Mouse (Mus musculus) cerebellum, adult 9-11 months (tissue): ENCODE measurements around the gene Cdh4.

Source experiments
- DNase-seq: peaks from one replicate; pipeline ENCODE4 v3.0.0; 2022

Gene Cdh4

DNA sequence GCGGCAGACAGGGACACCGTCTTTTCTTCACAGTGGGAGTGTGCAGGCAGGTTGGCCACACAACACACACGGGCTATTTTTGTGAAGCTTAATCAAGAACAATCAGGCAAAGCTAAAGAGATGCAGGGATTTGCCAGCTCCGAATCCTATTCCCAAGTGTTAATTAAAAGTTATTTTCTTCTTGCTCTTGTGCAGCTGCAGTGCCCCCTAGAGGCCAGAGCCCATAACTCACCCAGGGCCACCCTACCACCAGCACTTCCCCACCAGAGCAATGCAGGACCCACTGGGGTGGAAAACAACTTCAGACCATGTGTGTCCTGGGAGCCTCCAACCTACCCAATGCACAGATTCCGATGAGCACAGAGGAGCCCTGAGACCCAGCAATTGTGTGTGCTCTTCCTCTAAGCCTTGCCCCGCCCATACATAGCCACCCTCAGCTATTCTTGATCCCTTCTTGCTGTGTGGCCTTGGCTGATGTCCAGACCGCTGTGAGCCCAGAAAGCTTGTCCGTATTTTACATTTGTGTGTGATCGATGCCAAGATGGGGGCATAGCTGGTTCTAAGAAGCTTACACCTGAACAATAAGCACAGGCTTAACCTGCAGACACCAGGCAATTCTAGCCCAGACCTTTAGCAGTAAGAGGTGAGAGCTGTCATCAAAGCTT lies 435.5 kb downstream of the Cdh4 start:
- DNase-seq: no peak

DNA sequence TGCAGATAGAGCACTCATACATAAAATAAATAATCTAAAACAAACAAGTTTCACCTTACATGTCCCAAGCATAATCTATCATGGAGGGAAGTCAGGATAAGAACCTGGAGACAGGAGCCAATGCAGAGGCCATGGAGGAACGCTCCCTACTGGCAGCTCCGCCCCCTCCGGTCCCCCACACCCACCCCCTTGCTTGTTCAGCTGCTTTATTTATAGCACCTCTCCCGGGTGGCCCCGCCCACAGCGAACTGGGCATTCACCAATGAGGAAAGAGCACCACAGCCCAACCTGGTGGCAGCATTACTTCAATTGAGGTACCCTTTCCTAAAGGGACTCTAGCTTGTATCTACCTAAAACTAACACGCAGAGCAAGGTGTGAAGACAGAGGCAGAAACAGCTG lies 442.3 kb downstream of the Cdh4 start:
- DNase-seq: no peak

DNA sequence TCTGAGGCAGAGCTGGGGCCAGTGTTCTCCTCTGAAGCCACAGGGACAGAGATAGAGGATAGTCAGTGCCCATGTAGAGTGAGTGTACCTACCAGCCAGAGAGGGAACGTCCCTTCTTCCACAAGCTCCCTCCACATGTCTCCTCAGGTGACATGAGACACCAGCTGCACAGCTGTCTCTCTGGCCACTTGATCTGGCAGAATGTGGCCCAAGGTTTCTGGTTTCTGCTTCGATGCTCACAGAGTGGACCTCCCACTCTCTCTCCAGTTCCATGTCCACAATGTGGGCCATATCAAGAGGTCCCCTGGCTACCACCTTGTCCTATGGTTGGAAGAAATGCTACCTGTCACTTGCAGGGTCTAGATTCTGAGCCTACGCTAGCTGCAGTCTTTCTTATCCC lies 448.8 kb downstream of the Cdh4 start:
- DNase-seq: no peak

DNA sequence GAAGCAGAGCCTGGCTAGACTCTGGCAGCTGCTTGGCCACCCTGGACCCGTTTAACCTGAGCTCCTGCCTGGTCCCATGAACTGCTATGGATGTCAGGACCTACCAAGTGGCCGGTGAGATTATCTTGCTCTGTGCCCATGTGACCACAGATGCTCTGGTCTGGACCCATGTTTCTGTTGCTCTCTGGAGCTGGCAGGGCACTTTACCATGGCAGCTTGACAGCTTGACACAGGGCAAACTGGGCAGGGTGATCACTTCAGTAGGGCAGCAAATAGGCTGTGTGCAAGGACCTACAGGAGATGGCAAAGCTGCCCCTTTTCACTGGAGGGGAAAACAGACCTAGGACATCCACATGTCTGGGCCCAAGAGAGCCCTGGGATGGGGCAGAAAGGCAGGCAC lies 454.7 kb downstream of the Cdh4 start:
- no peak for DNase-seq

DNA sequence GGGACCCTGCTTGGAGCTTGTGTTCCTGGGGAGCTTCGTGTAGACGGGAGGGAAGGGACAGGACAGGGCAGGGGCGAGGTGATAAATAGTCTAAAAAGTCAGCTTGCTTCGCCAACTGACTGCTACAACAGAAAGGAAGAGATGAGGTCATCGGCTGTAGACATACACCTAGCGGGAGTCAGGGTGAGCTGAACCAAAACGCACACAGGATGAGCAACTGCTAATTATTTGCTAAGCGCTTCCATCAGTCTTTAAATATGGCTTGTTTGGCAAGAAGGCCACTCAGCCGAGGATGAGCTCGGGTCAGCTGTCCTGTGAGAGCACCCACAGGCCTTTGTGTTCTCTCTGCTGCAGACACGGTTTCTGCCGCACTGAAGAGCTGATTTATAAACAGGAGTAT lies 470.7 kb downstream of the Cdh4 start:
- DNase-seq: no peak

DNA sequence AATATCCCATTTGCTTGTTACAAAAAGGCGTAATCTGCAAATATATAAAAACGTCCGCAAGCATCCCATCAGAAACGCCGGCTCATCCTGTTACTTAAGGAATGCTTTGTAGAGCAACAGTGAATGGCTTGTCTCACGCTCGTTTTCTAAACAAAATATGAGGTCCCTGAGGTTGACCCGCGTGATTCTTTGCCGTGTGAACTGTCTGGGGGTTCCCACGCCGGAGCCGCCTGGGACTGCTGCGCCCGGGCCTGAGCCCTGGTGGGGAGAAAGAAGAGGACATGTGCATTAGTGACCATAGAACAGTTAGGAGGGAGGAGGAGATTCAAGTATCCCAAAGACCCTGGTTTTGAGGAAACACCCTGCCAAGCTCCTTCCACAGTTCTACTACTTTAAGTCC lies 471.1 kb downstream of the Cdh4 start:
- DNase-seq: no peak

DNA sequence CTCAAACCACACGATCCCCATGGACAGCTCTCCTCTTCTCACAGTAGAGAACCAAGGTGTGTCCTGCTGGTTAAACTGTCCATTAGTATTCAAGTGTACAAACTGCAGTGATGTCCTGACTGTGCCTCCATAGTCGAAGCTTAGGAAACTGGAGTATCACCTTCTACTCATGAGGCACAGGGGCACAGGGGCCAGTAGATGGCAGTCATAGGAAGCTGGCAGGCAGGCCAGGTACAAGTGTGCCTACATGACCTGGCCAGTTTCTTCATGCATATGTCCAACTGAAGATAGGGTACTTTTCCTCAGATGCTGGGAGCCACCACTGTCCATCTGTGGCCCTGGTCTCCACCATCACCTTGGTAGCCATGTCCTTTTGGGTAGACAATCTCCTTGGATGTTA lies 472.0 kb downstream of the Cdh4 start:
- DNase-seq: no peak

DNA sequence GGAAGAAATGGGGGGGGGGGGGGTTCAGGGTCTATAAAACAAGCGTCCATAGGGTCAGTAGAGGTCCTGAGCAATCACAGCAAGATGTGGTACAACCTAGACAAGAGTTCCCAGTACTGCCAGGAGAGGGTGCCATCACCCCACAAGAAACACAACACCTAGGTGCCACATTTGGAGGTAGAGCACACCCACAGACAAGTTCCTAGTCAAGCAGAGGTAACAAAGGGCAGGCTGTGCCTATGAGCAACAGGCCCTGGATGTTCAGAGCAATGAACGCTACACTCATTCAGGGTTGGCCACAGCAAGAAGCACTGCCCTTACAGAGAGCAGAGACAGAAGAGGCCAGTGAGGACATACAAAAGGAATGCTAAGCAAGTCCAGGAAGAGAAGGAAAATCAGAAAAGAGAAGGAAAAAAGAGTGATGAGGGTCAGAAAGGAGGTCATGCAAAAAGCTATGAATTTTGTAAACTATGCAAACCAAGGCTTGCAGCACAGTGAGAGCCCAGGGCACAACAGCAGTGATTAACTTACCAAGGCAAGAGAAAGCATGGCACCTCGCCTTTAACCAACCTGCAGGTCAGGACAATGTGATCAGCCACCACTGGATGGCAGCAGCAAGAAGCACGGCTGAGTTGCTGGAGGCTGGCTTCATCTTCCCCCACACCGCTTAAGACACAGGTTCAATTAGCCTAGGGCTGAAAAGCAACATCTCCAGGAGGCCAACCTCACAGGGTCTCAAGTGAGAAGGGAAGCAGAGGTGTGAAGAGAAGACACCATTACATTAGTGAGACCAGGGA lies 474.8 kb downstream of the Cdh4 start:
- DNase-seq: peak; percentile 70

DNA sequence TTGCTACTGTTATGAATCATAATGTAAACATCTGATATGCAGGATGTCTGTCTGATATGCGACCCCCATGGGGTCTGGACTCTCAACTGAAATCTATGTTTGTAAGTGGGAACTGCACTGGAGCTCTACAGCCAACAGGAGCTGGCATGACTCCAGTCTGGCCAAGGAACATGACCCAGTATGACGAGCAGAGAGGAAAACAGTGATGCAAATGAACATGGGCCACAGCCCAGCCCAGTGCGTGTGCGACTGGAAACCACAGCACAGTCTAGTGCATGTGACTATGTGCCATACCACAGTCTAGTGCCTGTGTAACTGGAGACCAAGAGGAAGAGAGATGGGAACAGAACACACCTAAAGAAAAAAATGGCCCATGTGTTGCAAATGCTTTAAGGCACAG lies 477.8 kb downstream of the Cdh4 start:
- DNase-seq: no peak

DNA sequence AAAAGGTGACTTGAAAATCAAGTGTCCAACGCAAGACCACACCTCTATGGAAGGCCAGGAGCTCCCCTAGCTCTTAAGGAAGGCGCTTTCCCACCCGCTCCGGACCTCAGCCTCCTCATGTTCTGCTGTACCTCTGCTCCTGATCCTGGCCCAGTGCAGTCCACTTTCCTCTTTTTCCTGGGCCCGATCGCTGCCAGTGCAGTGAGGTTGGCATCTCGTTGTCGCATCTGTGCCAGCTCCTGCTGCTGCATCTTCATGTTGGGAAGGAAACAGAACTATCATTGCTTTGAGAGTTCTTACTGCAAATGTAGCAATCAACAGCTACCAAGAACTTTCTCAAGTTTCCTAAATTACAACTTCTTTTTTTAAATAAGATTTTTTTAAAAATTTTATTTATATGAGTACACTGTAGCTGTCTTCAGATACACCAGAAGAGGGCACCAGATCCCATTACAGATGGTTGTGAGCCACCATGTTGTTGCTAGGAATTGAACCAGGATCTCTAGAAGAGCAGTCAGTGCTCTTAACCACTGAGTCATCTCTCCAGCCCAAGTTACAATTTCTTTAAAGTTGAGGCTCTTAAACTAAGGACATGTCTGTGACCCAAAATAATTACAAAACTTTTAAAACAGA lies 478.9 kb downstream of the Cdh4 start:
- DNase-seq: no peak

DNA sequence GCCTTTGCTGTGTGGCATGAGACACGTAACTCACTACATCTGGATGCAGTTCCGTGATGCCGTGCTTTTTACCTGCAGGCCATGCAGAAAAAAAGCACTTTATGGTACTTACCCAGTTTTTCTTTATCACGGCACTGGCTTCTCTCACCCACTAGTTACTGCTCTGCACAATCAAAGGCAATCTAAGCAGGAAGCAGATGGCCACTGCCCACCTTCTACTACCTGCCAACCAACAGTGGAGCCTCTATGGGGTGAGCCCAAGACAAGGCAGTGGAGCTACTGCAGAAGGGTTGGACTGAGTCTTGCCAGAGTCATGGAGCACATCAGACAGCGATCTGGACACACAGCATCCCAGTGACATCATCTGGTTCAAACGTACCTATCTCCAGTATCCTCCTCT lies 481.8 kb downstream of the Cdh4 start:
- DNase-seq: no peak

DNA sequence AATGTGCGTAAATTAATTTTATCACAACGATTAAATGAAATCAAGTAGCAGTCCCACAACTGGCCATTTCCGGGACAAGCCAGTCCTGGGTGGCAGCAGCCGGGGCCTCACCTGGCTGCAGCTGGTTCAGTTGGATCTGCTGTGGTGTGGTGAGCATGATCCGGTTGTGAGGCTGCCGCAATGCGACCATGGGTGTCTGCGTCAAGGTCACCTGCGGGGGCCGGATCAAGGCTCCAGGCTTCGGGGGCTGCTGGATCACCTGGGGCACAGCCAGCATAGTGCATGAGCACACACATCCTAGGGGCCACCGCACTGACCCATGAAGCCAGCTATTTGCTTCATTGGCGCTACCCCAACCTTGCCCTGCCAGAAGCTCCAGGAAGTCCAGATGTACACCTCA lies 486.9 kb downstream of the Cdh4 start:
- DNase-seq: no peak

DNA sequence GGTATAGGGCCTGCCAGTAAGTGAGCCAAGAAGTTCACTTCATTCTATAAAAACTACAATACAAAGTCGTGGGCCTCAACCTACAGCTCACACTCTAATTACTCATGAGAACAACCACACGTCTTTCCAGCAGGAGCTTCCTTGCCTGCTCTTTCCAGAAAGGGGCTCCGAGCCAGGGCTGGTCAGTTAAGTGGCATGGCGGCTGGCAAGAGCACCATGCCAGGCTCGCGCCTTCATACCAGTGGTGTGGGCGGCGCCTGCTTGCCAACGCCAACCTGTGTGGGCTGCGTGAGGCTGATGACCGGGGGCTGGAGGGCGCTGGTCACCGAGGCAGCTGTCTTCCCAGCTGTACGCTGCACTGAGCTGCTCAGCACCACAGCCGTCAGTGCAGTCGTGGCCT lies 489.5 kb downstream of the Cdh4 start:
- DNase-seq: no peak

DNA sequence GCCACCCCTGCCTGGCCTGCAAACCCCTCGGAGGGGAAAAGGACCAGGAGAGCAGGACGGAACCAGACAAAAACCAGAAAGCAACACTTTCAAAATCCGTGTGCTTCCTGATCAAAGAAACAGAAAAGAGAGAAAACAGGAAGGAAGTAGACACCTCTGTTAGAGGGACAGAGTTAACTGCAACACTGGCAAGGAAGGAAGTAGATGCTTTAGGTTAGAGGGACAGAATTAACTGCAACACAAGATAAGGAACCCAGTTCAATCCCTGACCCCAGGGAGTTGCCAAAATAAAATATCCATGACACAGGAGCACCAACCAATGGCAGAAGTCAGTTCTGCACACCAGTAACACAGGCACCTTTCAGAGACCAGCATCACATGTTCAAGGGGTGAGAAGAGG lies 491.9 kb downstream of the Cdh4 start:
- DNase-seq: no peak

DNA sequence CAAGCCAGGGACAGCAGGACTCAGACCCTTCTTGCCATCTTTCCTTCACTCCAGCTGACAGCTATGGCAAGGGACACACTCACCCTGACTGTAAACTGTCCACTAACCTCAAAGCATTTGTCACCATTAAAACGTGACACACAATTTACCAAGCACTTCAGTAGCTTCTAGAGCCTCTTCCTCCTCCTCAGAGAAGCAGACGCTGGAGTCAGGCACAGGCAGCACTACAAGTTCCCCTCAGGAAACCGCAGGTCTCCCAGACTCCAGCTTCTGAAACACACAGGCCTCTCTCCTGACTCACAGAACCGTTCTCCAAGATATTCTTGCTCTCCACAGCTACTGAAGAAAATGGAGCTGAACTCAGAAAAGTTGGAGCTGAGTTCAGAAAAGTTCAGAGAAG lies 494.9 kb downstream of the Cdh4 start:
- no peak for DNase-seq

DNA sequence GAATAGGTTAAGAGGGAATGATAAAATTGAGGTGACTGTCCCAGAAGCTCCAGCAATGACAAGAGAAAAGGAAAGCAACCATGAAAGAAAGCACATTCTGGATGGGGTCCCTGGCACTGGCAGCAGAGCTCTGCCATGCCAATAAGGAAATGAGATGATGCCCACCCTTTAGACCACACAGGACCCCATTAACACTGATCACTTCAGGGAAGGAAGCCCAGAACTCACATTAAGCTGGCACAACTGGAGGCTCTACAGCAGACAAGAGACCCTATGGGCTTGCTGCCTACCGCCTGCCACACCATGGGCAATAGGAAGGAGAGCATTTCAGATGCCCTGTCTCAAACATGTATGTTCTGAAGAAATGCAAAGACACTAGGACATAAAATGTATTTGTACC lies 499.5 kb downstream of the Cdh4 start:
- DNase-seq: no peak

DNA sequence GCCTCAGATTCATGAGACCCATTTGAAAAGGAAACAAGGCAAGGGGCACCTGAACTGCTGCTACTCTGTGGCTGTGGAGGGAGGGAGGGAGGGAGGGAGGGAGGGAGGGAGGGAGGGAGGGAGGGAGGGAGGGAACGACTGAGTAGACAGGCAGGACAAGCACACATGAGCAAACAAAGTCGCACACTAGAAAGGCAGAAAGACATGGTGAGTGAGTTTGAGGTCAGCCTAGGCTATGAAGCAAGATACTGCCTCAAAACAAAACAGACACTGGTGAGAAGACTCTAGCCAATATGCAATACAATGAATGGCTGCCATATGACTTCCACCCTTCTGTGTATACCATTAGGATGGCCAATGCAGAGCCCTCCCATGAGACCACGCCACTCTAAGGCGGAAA lies 502.8 kb downstream of the Cdh4 start:
- no peak for DNase-seq

DNA sequence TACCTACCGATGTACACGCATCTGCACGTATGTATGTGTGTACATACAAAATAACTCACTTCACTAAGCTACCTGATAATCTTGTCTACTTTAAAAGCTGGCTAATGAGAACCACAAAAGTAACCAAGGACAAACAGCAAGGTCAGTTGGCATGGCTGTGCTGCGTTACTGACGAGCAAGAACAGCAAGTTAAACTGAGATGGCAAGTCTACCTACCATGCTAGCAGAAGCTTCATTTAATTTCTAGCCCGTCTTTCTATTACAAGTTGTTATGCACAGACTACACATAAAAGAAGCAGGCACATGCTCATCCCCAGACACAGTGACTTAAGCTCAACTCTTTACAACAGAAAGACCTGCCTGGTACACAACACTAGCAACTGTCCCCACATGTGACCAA lies 504.3 kb downstream of the Cdh4 start:
- DNase-seq: no peak

DNA sequence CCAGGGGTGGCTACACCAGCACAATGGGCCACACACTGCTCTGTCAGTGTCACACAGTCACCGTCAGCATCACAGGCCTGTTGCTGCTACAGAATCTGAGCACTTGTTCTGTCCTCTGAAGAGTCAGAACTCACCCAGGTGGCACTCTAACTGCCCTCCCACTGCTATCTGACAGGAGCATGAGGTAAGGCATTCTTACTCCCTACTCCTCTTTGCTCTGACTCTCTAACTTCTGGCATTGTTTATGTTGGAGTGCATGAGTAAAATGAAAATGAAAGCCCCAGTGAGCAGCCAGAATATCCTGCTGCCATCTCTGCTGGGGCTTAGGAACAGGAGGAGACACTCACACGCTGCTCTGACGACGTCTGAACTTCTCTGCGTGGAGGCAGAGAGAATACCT lies 505.4 kb downstream of the Cdh4 start:
- no peak for DNase-seq

DNA sequence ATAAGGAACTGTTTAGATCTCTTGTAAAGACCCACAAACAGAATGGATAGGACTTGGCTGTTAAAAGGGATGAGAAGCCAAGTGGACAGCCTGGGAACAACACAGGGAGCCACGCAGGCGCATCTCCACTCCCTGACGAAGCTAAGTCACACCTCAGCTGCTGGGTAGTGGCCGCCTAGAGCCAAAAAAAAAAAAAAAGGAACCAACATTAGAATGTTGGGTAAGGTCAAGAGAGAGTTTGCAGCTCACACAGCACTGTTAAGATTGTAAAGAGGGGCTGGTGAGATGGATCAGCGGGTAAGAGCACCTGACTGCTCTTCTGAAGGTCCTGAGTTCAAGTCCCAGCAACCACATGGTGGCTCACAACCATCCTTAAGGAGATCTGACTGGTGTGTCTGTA lies 506.6 kb downstream of the Cdh4 start:
- DNase-seq: no peak
